In genomic region chr9:37613182-37613910, GRCm38 (mm10) we compare ENCODE assay signal across 8 mouse cellular contexts. TPM values are rescaled to one million over a fixed set of nuclear protein-coding genes. Genes with fewer than 3 reads are reported as not detected.
DNase-seq lines count a peak whose midpoint lies in the region; ATAC-seq lines count a peak whose summit lies in the region.

Gene Spa17 (minus strand): TSS chr9:37613722.

- H3K27me3 ChIP-seq in forebrain, embryonic 14.5 days (replicated peaks; ENCODE audit: control insufficient read depth, insufficient read depth, low read length): no peaks in the 10 kb centered on the region
- H3K27me3 ChIP-seq in neural tube, embryonic 15.5 days (replicated peaks): no peaks in the 10 kb centered on the region

- 0 out of 2 replicates have a peak, but pooled peaks cover 3% of the 10 kb centered on the region for H3K4me1 ChIP-seq in forebrain, embryonic 14.5 days (ENCODE audit: control insufficient read depth, insufficient read depth, low read length)
- peaks cover 16% of the 10 kb centered on the region for H3K4me1 ChIP-seq in neural tube, embryonic 15.5 days

- H3K4me2 ChIP-seq in forebrain, embryonic 14.5 days (ENCODE audit: low read length): peak within 1 kb of the TSS; percentile 63
- peak within 1 kb of the TSS; percentile 73 for H3K4me2 ChIP-seq in neural tube, embryonic 15.5 days

- DNase-seq in ES-CJ7 (ENCODE audit: low read depth, low spot score): peak; percentile 96
- DNase-seq in cerebellum, adult 11 months: peak; percentile 86
- peak; percentile 95 for DNase-seq in forebrain, embryonic 14.5 days (ENCODE audit: low spot score)
- peak; percentile 89 for DNase-seq in heart, postnatal 14 days
- peak; percentile 90 for DNase-seq in layer of hippocampus, adult 11-12 months (ENCODE audit: low spot score)
- DNase-seq in lung, adult 18-20 months: peak; percentile 86 to 91
- DNase-seq in testis, postnatal 14 days (ENCODE audit: low spot score): peak; percentile 90

- no peaks in the 10 kb centered on the region for H3K9me3 ChIP-seq in forebrain, embryonic 14.5 days (replicated peaks; ENCODE audit: control insufficient read depth, low read length)
- H3K9me3 ChIP-seq in neural tube, embryonic 15.5 days (replicated peaks): no peaks in the 10 kb centered on the region

- intact Hi-C loops in heart, postnatal 14 days (cut with DNase I): loop anchor here (2.0 to 5.0 kb wide), 3 partner anchors 46 to 87 kb away; partner anchors contain the start of gene Nrgn

- peak within 1 kb of the TSS; percentile 75 for H3K9ac ChIP-seq in forebrain, embryonic 14.5 days (ENCODE audit: low read length)
- H3K9ac ChIP-seq in neural tube, embryonic 15.5 days (replicated peaks): peak within 1 kb of the TSS; percentile 79

- H3K4me3 ChIP-seq in forebrain, embryonic 14.5 days (ENCODE audit: low read depth, low read length): peak within 1 kb of the TSS; percentile 44
- peak within 1 kb of the TSS; percentile 71 for H3K4me3 ChIP-seq in neural tube, embryonic 15.5 days (replicated peaks)

- under 1% methylated on average over 45 of the region's 45 CpGs for WGBS in forebrain, embryonic 14.5 days
- WGBS in neural tube, embryonic 15.5 days: under 1% methylated on average over 45 of the region's 45 CpGs

- peak; percentile 95 for ATAC-seq in forebrain, embryonic 14.5 days
- ATAC-seq in neural tube, embryonic 15.5 days (ENCODE audit: low FRiP score): peak; percentile 97

- H3K27ac ChIP-seq in forebrain, embryonic 14.5 days (ENCODE audit: low read depth, low read length): peak within 1 kb of the TSS; percentile 59
- peak within 1 kb of the TSS; percentile 89 for H3K27ac ChIP-seq in neural tube, embryonic 15.5 days (replicated peaks)

- no peaks in the 10 kb centered on the region for H3K36me3 ChIP-seq in forebrain, embryonic 14.5 days (ENCODE audit: control insufficient read depth, insufficient read depth, low read length)
- H3K36me3 ChIP-seq in neural tube, embryonic 15.5 days: no peaks in the 10 kb centered on the region

RNA-seq across cellular contexts. Expression of gene Spa17, which starts in this region (rescaled TPM):
- 11.0 and 12.6 TPM in 2 replicates for polyA plus RNA-seq in forebrain, embryonic 14.5 days (2014; fragmentation: Nextera tagmentation; extraction: Ambion mirVana)
- 1 to 10 TPM; 2.1 to 2.9 TPM for total RNA-seq in heart, postnatal 14 days (2021)
- polyA plus RNA-seq in neural tube, embryonic 15.5 days (2015; fragmentation: Nextera tagmentation; extraction: Ambion mirVana): 7.4 and 11.0 TPM in 2 replicates

Comparison
In these comparisons a context has a peak if more than half of its experiments do, and no peak if none do; other contexts are left out.
1. Peak in every context shown above with its lines: DNase-seq, ATAC-seq, H3K4me3 ChIP-seq and H3K27ac ChIP-seq.